Mouse (Mus musculus) layer of hippocampus, postnatal 10 days (tissue): ENCODE data around the gene 6030468B19Rik. TPM values are rescaled to one million over a fixed set of nuclear protein-coding genes. Genes with fewer than 3 reads are reported as not detected.
A peak's percentile ranks its signal among the peaks of the same experiment; 100 is the strongest.
"Not testable (repeated sequence)": the region's sequence is repeated elsewhere in the genome, so short reads cannot be mapped to it uniquely, and the experiment has no call there.

Experiments used
- DNase-seq, 2 experiments: peaks; one replicate each; pipeline ENCODE4 v3.0.0; 2021; ENCODE audit warnings: low spot score in 2 of 2
- total RNA-seq, 2 experiments: library from RNA; stranded (reverse); gene quantifications; 2 replicates each; pipeline ENCODE4 v1.2.3; 2021

6030468B19Rik gene
- total RNA-seq, 2 experiments from 2014 or later: not detected

- no peak for DNase-seq
These were observed 29.9 kb downstream of the 6030468B19Rik start for GRCm38 (mm10) chr11:117827386-117827785.

- no peak for DNase-seq
These were observed 30.9 kb downstream of the 6030468B19Rik start for GRCm38 (mm10) chr11:117828149-117828887.

- DNase-seq: no peak
These were observed 31.6 kb downstream of the 6030468B19Rik start for GRCm38 (mm10) chr11:117828888-117829604.

GRCm38 (mm10) chr11:117829671-117830215 lies 32.3 kb downstream of the 6030468B19Rik start:
- DNase-seq: no peak

- DNase-seq: no peak
These were observed 32.9 kb downstream of the 6030468B19Rik start for GRCm38 (mm10) chr11:117830401-117830800.

- DNase-seq: peak; percentile 72 to 77
These were observed 34.9 kb downstream of the 6030468B19Rik start for GRCm38 (mm10) chr11:117832086-117832969.

- not testable (repeated sequence) for DNase-seq
These were observed 36.0 kb downstream of the 6030468B19Rik start for GRCm38 (mm10) chr11:117833509-117833908.

- DNase-seq: no peak
These were observed 36.6 kb downstream of the 6030468B19Rik start for GRCm38 (mm10) chr11:117834086-117834485.

- DNase-seq: no peak
These were observed 38.8 kb downstream of the 6030468B19Rik start for GRCm38 (mm10) chr11:117836306-117836705.

GRCm38 (mm10) chr11:117838572-117838971 lies 41.1 kb downstream of the 6030468B19Rik start:
- no peak for DNase-seq

- no peak for DNase-seq
These were observed 41.6 kb downstream of the 6030468B19Rik start for GRCm38 (mm10) chr11:117839021-117839420.

GRCm38 (mm10) chr11:117840910-117841309 lies 43.5 kb downstream of the 6030468B19Rik start:
- no peak for DNase-seq

GRCm38 (mm10) chr11:117843434-117843833 lies 46.0 kb downstream of the 6030468B19Rik start:
- DNase-seq: no peak

GRCm38 (mm10) chr11:117844997-117845396 lies 47.5 kb downstream of the 6030468B19Rik start:
- DNase-seq: no peak

- DNase-seq: no peak
These were observed 48.2 kb downstream of the 6030468B19Rik start for GRCm38 (mm10) chr11:117845651-117846050.

GRCm38 (mm10) chr11:117846640-117847039 lies 49.2 kb downstream of the 6030468B19Rik start:
- no peak for DNase-seq

- no peak for DNase-seq
These were observed 50.2 kb downstream of the 6030468B19Rik start for GRCm38 (mm10) chr11:117847593-117848215.

- DNase-seq: peak in 1 of 2 experiments; percentile 55
These were observed 51.0 kb downstream of the 6030468B19Rik start for GRCm38 (mm10) chr11:117848271-117848984.

GRCm38 (mm10) chr11:117848985-117849671 lies 51.7 kb downstream of the 6030468B19Rik start, which contains the start of gene Birc5:
Gene Birc5 (plus strand): TSS chr11:117849251.
- DNase-seq: peak; percentile 92 to 97
